Mouse (Mus musculus) megakaryocyte progenitor cell, adult 5-6 weeks (primary cell): ENCODE results near the gene Uqcr10. TPM values are rescaled to one million over a fixed set of nuclear protein-coding genes. Genes with fewer than 3 reads are reported as not detected.

Experiments used
- ATAC-seq: replicated peaks from 2 replicates; pipeline ENCODE4 v1.8.0; 2016; ENCODE audit warnings: mild to moderate bottlenecking, moderate TSS enrichment, inconsistent platforms; ENCODE audit not compliant: poor library complexity
- total RNA-seq, 2 experiments: library from RNA; stranded (forward) in 1 of 2; stranded (reverse) in 1 of 2; fragments of 157-497, 149-512 nt in 1 of 2; fragments of 200-1000 nt in 1 of 2; gene quantifications; 2 replicates each; pipeline versions ENCODE4 v1.2.3 to v1.2.4; 2015 to 2017

Uqcr10 gene
- total RNA-seq, 2 experiments from 2014 or later = 138 to 195 TPM

- no peak for ATAC-seq
Measured at GRCm38 (mm10) chr11:4678700-4679440, 25.3 kb downstream of the Uqcr10 start.

- peak; percentile 93 for ATAC-seq
Measured at GRCm38 (mm10) chr11:4677250-4677872, 26.8 kb downstream of the Uqcr10 start.

GRCm38 (mm10) chr11:4675693-4676092, 28.4 kb downstream of the Uqcr10 start:
- ATAC-seq = no peak

GRCm38 (mm10) chr11:4675126-4675562, 29.0 kb downstream of the Uqcr10 start:
- ATAC-seq = no peak

- ATAC-seq = peak; percentile 76
Measured at GRCm38 (mm10) chr11:4674593-4674992, 29.5 kb downstream of the Uqcr10 start.

- no peak for ATAC-seq
Measured at GRCm38 (mm10) chr11:4671736-4672135, 32.4 kb downstream of the Uqcr10 start.

GRCm38 (mm10) chr11:4662496-4662878, 41.7 kb downstream of the Uqcr10 start:
- no peak for ATAC-seq

- no peak for ATAC-seq
Measured at GRCm38 (mm10) chr11:4661871-4662495, 42.2 kb downstream of the Uqcr10 start.

- peak; percentile 66 for ATAC-seq
Measured at GRCm38 (mm10) chr11:4661324-4661723, 42.8 kb downstream of the Uqcr10 start.

GRCm38 (mm10) chr11:4660309-4661025, 43.7 kb downstream of the Uqcr10 start:
- ATAC-seq = no peak

GRCm38 (mm10) chr11:4659818-4660217, 44.3 kb downstream of the Uqcr10 start:
- ATAC-seq = peak; percentile 78

Other genes with a start within 250 kb of the Uqcr10 start
- gene Mtmr3, start 109.5 kb downstream of the Uqcr10 start, total RNA-seq (2015) = 31.2 and 32.4 TPM in 2 replicates
- gene Mtmr3, start 109.5 kb downstream of the Uqcr10 start, total RNA-seq (2017) = 54.5 and 59.0 TPM in 2 replicates
- gene Gm11032, start 84.3 kb downstream of the Uqcr10 start, total RNA-seq (2015) = not detected in 2 replicates
- gene Gm11032, start 84.3 kb downstream of the Uqcr10 start, total RNA-seq (2017) = not detected in 2 replicates
- 15.3 and 19.6 TPM in 2 replicates for gene Ascc2, start 66.6 kb downstream of the Uqcr10 start, total RNA-seq (2015)
- gene Ascc2, start 66.6 kb downstream of the Uqcr10 start, total RNA-seq (2017) = 16.2 and 23.7 TPM in 2 replicates
- gene Zmat5, start 336 bp upstream of the Uqcr10 start, total RNA-seq (2015) = 38.8 and 40.6 TPM in 2 replicates
- 8.2 and 10.8 TPM in 2 replicates for gene Zmat5, start 336 bp upstream of the Uqcr10 start, total RNA-seq (2017)
- gene Cabp7, start 42.4 kb upstream of the Uqcr10 start, total RNA-seq (2015) = not detected in 2 replicates
- not detected in 2 replicates for gene Cabp7, start 42.4 kb upstream of the Uqcr10 start, total RNA-seq (2017)
- 17.4 and 17.9 TPM in 2 replicates for gene Nf2, start 145.2 kb upstream of the Uqcr10 start, total RNA-seq (2015)
- 48.1 and 64.9 TPM in 2 replicates for gene Nf2, start 145.2 kb upstream of the Uqcr10 start, total RNA-seq (2017)
- 12.0 and 13.7 TPM in 2 replicates for gene Nipsnap1, start 169.6 kb upstream of the Uqcr10 start, total RNA-seq (2015)
- gene Nipsnap1, start 169.6 kb upstream of the Uqcr10 start, total RNA-seq (2017) = 20.5 and 21.5 TPM in 2 replicates
- gene Thoc5, start 191.0 kb upstream of the Uqcr10 start, total RNA-seq (2015) = 19.7 and 20.7 TPM in 2 replicates
- 51.9 and 56.1 TPM in 2 replicates for gene Thoc5, start 191.0 kb upstream of the Uqcr10 start, total RNA-seq (2017)
- gene Nefh, start 243.7 kb upstream of the Uqcr10 start, total RNA-seq (2015) = 4.6 and 8.0 TPM in 2 replicates
- gene Nefh, start 243.7 kb upstream of the Uqcr10 start, total RNA-seq (2017) = 3.5 and 6.0 TPM in 2 replicates